Mouse (Mus musculus) stomach, embryonic 14.5 days (tissue): Measurements from ENCODE around the gene Rpap3. TPM values are rescaled to one million over a fixed set of nuclear protein-coding genes. Genes with fewer than 3 reads are reported as not detected.
A peak's percentile ranks its signal among the peaks of the same experiment; 100 is the strongest.

Experiments
- ATAC-seq: fragments of 200-750 bp; cut with Nextera tagmentation; 2 replicates; pipeline ENCODE4 v1.8.0; 2017; ENCODE audit warnings: low read depth, moderate TSS enrichment; ENCODE audit not compliant: insufficient number of reproducible peaks, insufficient read depth, low FRiP score
- H3K27ac ChIP-seq: fragments of 300-500 bp; sonication (generic); 2 replicates; pipeline ENCODE4 v1.5.1; 2014; ENCODE audit warnings: mild to moderate bottlenecking, low read length, moderate library complexity, mixed read lengths
- H3K27me3 ChIP-seq: fragments of 300-500 bp; sonication (generic); 2 replicates; pipeline ENCODE4 v1.6.1; 2014; ENCODE audit warnings: low read length, control low read depth, mixed read lengths; ENCODE audit not compliant: control insufficient read depth, insufficient read depth
- H3K36me3 ChIP-seq: fragments of 300-500 bp; sonication (generic); 2 replicates; pipeline ENCODE4 v1.6.1; 2014; ENCODE audit warnings: mild to moderate bottlenecking, control low read depth, low read length, moderate library complexity, mixed read lengths; ENCODE audit not compliant: control insufficient read depth, insufficient read depth
- H3K4me1 ChIP-seq: fragments of 300-500 bp; sonication (generic); 2 replicates; pipeline ENCODE4 v1.6.1; 2014; ENCODE audit warnings: low read length, control low read depth, mixed read lengths; ENCODE audit not compliant: control insufficient read depth, insufficient read depth
- H3K4me2 ChIP-seq: fragments of 300-500 bp; sonication (generic); replicated peaks from 2 replicates; pipeline ENCODE4 v1.6.1; 2014; ENCODE audit warnings: low read depth, low read length, control low read depth
- H3K4me3 ChIP-seq: fragments of 300-500 bp; sonication (generic); 2 replicates; pipeline ENCODE4 v1.5.1; 2014; ENCODE audit warnings: low read depth, low read length, control low read depth
- H3K9ac ChIP-seq: fragments of 300-500 bp; sonication (generic); replicated peaks from 2 replicates; pipeline ENCODE4 v1.6.1; 2014; ENCODE audit warnings: low read depth, mild to moderate bottlenecking, control low read depth, low read length, moderate library complexity, mixed read lengths
- H3K9me3 ChIP-seq: fragments of 300-500 bp; sonication (generic); 2 replicates; pipeline ENCODE4 v1.6.1; 2016; ENCODE audit warnings: low read depth, low read length, control low read depth; ENCODE audit not compliant: control insufficient read depth
- WGBS: fragments of 180-500 bp; shearing (Covaris S2); extraction: QIAGEN DNeasy Blood & Tissue Kit; methylation state at CpG from one replicate; pipeline ENCODE4 v1.1.7; 2014; 5-methylcytosine and 5-hydroxymethylcytosine counted together
- polyA plus RNA-seq: library from polyadenylated mRNA; unstranded; fragments of >200 nt; fragmentation: Nextera tagmentation; extraction: Ambion mirVana; gene quantifications from 2 replicates; pipeline ENCODE4 v1.2.1, GENCODE M21; 2014

The Rpap3 gene
- 32.6 and 34.1 TPM in 2 replicates for polyA plus RNA-seq

GRCm38 (mm10) chr15:97705211-97706050 is at the start of gene Rpap3:
Gene Rpap3 (minus strand): TSS chr15:97705825.
- peak; percentile 93; the same call in 1 of the 2 replicates for ATAC-seq
- peaks cover 9% of the 10 kb centered on the region for H3K4me1 ChIP-seq
- peak within 1 kb of the TSS; percentile 87 for H3K9ac ChIP-seq
- under 1% methylated on average over 71 of the region's 71 CpGs for WGBS
- peaks cover 22% of the 10 kb centered on the region for H3K36me3 ChIP-seq
- peak within 1 kb of the TSS; percentile 98 for H3K4me3 ChIP-seq
- H3K9me3 ChIP-seq = no peaks in the 10 kb centered on the region
- peak within 1 kb of the TSS; percentile 52 for H3K4me2 ChIP-seq
- peak within 1 kb of the TSS; percentile 48 for H3K27ac ChIP-seq
- no peaks in the 10 kb centered on the region for H3K27me3 ChIP-seq

GRCm38 (mm10) chr15:97755361-97755760 is 49.7 kb upstream of the Rpap3 start:
- Histone ChIP-seq H3K4me2 (no peak overlapping the region), H3K36me3 (0 out of 2 replicates have a peak, but pooled peaks cover 2% of the 10 kb centered on the region), H3K9ac (no peak overlapping the region), H3K4me3 (no peak overlapping the region), H3K9me3 (no peaks in the 10 kb centered on the region), H3K27ac (no peak overlapping the region), H3K27me3 (no peaks in the 10 kb centered on the region), H3K4me1 (peaks cover 18% of the 10 kb centered on the region; the same call in 1 of the 2 replicates)
- no peak for ATAC-seq
- 40% methylated on average over 8 of the region's 8 CpGs for WGBS

GRCm38 (mm10) chr15:97754476-97754875 is 48.9 kb upstream of the Rpap3 start:
- H3K4me2 ChIP-seq = no peak overlapping the region
- H3K27me3 ChIP-seq = no peaks in the 10 kb centered on the region
- ATAC-seq = no peak
- no peaks in the 10 kb centered on the region for H3K9me3 ChIP-seq
- H3K36me3 ChIP-seq = no peaks in the 10 kb centered on the region
- no peak overlapping the region for H3K9ac ChIP-seq
- 29% methylated on average over 6 of the region's 6 CpGs for WGBS
- no peak overlapping the region for H3K4me3 ChIP-seq
- no peak overlapping the region for H3K27ac ChIP-seq
- peaks cover 20% of the 10 kb centered on the region; the same call in 1 of the 2 replicates for H3K4me1 ChIP-seq

GRCm38 (mm10) chr15:97752491-97752890 is 46.9 kb upstream of the Rpap3 start:
- H3K9ac ChIP-seq = no peak overlapping the region
- no peak overlapping the region for H3K27ac ChIP-seq
- no peaks in the 10 kb centered on the region for H3K36me3 ChIP-seq
- H3K9me3 ChIP-seq = no peaks in the 10 kb centered on the region
- no peak overlapping the region for H3K4me2 ChIP-seq
- H3K4me3 ChIP-seq = no peak overlapping the region
- H3K27me3 ChIP-seq = no peaks in the 10 kb centered on the region
- no peak for ATAC-seq
- H3K4me1 ChIP-seq = peaks cover 20% of the 10 kb centered on the region; the same call in 1 of the 2 replicates
- WGBS = 90% methylated on average over 5 of the region's 5 CpGs

- H3K36me3 ChIP-seq = no peaks in the 10 kb centered on the region
- H3K4me2 ChIP-seq = no peak overlapping the region
- no peak overlapping the region for H3K9ac ChIP-seq
- no peaks in the 10 kb centered on the region for H3K27me3 ChIP-seq
- H3K4me1 ChIP-seq = peaks cover 20% of the 10 kb centered on the region; the same call in 1 of the 2 replicates
- no peak for ATAC-seq
- 84% methylated on average over 2 of the region's 2 CpGs for WGBS
- H3K9me3 ChIP-seq = no peaks in the 10 kb centered on the region
- no peak overlapping the region for H3K27ac ChIP-seq
- H3K4me3 ChIP-seq = no peak overlapping the region
Observed at GRCm38 (mm10) chr15:97751676-97752075, 46.1 kb upstream of the Rpap3 start.

- 24% methylated on average over 12 of the region's 12 CpGs for WGBS
- no peaks in the 10 kb centered on the region for H3K9me3 ChIP-seq
- H3K4me1 ChIP-seq = peaks cover 20% of the 10 kb centered on the region
- H3K9ac ChIP-seq = no peak overlapping the region
- H3K27me3 ChIP-seq = no peaks in the 10 kb centered on the region
- ATAC-seq = no peak; the same call in 1 of the 2 replicates
- H3K4me2 ChIP-seq = no peak overlapping the region
- H3K36me3 ChIP-seq = no peaks in the 10 kb centered on the region
- H3K27ac ChIP-seq = peak overlapping the region; percentile 22; the same call in 1 of the 2 replicates
- H3K4me3 ChIP-seq = no peak overlapping the region
Observed at GRCm38 (mm10) chr15:97750697-97751096, 45.1 kb upstream of the Rpap3 start.

GRCm38 (mm10) chr15:97749841-97750240 is 44.2 kb upstream of the Rpap3 start:
- 0 out of 2 replicates have a peak, but pooled peaks have one; percentile 5 for ATAC-seq
- Histone ChIP-seq H3K9ac (no peak overlapping the region), H3K9me3 (no peaks in the 10 kb centered on the region), H3K27ac (0 out of 2 replicates have a peak overlapping the region, but pooled peaks have one; percentile 27), H3K4me2 (no peak overlapping the region), H3K4me1 (peaks cover 19% of the 10 kb centered on the region), H3K4me3 (no peak overlapping the region), H3K36me3 (no peaks in the 10 kb centered on the region), H3K27me3 (no peaks in the 10 kb centered on the region)
- 82% methylated on average over 13 of the region's 13 CpGs for WGBS

- Histone ChIP-seq H3K36me3 (no peaks in the 10 kb centered on the region), H3K4me1 (peaks cover 18% of the 10 kb centered on the region), H3K4me3 (no peak overlapping the region), H3K4me2 (no peak overlapping the region), H3K9ac (no peak overlapping the region), H3K27me3 (no peaks in the 10 kb centered on the region), H3K9me3 (no peaks in the 10 kb centered on the region), H3K27ac (no peak overlapping the region)
- no peak for ATAC-seq
- WGBS = 92% methylated on average over 9 of the region's 9 CpGs
Observed at GRCm38 (mm10) chr15:97749397-97749796, 43.8 kb upstream of the Rpap3 start.
